Mouse (Mus musculus): ENCODE measurements at regions not wholly inside any gene's neighbourhood (a gene's known extent, or its start where the extent isn't known, plus 50 kb on each side); places are given as distances from the start of the nearest gene placed in this dataset.
A peak's percentile ranks its signal among the peaks of the same experiment; 100 is the strongest.

DNA sequence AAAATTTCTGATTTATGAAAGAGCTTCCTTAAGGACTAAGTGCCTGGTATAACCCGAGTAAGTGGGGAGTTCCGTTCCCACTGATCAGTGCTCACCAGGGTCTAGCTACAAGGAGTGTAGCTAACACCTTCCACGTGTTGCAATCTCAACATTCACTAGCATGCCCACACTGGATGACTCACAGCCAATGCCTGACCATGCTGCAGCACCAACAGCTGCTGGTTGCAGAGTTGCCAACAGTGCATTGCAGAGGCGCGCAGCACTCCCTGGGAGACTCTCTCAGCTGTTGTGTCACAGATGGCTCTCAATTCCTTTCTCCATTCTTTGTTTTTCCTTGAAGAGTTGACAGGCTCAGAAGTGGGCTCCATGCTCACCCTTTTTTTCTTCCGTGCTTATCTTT, 787.5 kb upstream of the Tenm3 start:
- peak in 1 of 2 experiments; percentile 19 for DNase-seq (ENCODE audit: low spot score in 2 of 2)

DNA sequence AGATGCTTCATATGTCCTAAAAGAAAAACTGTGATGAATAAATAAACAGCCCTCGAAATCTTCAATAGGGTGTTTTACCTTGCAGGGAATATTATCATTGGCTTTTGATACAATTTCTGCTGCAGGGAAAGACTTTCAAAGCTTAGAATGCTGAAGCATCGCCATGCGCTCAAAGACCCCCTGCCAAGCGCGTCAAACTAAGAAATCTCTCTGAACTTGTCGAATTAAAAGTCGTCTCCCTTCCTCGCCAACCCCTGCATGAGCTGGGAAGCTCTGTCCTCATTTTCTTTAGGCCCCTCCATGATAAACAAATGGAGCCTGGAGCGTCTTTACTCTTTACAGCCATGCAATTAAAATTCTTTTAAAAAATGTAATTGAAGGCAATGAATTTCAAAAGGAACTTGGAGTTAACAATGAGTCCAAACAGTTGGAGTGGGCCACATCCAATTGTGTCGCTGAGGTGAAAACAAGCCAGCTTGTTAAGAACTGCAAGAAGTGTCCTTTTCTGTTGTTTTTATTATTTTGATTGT, 784.3 kb upstream of the Tenm3 start:
- DNase-seq (ENCODE audit: low spot score in 2 of 2): no peak

DNA sequence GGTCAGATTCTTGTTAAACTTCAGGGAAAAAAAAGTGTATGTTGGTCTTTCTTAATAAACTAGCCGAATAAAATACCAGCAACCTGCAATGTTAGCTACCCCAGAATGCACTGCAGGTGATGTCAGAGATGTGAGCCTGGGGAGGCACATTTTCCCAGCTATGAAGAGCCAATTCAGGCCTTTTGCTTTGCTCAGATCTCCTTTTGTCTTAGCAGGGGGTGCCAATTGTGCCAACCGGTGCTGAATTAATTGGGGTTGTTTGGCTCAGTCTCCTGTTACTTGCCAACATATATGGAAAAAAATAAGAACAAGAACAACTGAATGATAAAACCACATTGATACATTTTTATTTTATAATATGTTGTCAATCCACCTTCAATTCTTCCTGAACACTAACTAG, 751.8 kb upstream of the Tenm3 start:
- no peak for DNase-seq (ENCODE audit: low spot score in 2 of 2)

DNA sequence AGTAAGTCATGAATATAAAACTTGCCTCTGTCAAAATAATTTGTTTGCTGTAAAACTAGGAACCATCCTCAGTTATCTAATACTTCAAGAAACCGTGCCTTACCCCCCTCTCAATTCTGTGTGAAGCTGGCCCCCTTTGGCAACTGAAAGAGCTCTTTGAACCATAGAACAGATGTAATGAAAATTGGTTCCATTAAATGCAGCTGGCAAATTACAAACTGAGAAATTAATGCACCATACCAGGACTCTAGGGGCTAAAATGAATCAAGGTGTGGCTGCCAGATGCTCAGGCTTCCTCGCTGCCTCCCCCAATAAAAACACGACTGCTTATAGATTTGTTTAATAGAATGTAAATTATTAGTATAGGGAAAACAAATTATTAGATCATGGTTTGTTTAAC, 723.7 kb upstream of the Tenm3 start:
- DNase-seq (ENCODE audit: low spot score in 2 of 2): no peak

DNA sequence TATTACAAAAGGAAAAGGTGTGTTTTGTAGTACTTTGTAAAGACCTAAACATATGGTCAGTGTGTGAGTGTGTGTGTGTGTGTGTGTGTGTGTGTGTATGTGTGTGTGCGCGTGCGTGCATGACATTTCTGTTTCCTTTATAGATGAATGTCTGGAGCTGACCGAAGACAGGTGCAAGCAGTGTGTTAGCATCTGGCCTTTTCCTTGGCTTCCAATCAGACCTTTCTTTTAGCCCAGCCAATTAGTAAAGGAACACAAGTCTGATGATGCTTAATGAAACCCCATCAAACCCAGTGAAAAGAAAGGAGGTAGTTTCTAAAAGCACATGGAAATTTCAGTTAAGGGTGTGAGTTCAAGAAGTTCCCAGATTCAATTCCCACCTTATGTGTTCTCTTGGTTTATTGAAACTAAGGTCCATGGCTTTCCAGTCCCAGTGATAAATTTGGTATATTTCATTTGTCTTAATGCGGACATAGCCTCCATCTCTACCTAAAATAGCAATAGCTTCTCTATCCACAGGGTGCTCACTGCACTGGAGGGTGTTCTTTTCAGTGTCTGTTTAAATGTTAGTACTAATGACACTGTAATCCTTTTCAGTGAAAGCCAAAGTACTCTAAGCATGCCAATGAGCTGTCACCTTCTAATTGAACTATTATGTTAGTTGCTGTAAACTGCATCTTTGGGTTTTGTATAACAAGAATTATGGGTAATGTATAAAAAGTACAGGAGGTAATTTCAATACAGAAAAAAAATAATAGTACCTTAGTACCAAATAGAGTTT, 719.9 kb upstream of the Tenm3 start:
- DNase-seq (ENCODE audit: low spot score in 2 of 2): no peak

DNA sequence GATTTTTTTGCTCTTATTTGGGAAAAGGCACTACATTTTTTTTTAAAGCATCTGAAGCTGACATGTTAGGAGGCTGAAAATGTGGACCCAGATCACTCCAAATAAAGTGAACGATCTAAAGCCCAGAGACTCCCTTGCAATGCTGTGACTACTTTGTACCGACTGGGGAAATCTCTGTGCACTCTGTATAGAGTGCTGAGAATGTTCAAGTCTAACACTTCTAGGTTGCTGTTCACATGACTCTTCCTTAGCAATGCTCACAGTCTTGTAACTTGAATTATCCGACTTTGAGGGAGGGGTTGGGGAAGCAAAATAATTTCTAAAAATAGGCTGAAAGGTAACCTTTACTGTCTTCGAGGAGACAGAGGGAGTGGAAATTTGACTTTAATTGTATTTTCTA, 719.2 kb upstream of the Tenm3 start:
- DNase-seq (ENCODE audit: low spot score in 2 of 2): no peak

DNA sequence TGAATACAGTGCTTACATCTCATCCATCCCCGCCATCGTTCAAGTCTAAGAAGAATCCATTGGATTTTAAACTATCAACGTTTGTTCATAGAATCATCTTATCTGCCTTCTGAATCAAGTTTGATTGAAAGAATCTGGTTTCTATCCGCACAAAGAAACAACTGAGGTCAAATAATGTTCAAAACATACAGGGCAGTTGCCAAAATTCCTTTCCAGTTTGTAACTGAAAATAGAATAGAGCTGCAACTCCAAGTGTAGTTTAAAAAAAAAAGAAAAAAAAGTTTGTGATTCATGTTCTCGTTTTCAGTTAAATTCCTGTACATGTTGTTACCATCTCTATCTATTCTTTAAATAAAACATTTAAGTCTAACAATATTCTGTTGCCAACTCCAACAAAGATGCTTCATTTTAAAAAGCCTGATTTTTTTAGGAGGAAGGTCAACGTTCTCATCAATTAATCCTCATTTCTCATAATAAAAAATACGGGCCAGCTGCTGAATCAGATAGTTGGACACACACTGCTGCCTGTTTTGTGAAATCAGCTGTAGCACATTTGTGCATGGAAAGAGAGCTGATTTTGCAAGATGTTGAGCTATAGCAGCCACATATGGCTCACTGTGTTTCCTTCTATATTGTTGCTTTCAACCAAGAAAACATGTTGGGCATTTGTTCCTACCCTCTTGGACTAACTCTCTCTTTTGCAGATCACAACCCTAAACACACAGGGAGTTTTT, 712.1 kb upstream of the Tenm3 start:
- no peak for DNase-seq (ENCODE audit: low spot score in 2 of 2)

DNA sequence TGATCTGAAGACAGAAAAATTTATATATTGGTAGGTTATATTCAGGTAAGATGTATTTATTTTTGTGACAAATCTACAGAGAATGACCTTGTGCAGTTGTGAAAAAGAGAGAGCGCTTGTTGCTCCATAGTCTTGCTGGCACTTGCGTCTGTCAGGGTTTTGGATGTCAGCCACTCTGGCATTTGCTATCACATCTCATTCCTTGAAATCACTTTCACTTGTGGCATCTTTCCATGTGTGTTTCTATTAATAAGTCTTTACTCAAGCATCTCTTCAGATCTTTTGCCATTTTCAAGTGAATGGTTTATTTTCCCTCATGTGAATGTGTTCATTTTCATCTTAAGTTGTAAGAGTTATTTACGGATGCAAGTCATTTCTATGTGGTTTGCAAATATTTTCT, 709.4 kb upstream of the Tenm3 start:
- DNase-seq (ENCODE audit: low spot score in 2 of 2): no peak

DNA sequence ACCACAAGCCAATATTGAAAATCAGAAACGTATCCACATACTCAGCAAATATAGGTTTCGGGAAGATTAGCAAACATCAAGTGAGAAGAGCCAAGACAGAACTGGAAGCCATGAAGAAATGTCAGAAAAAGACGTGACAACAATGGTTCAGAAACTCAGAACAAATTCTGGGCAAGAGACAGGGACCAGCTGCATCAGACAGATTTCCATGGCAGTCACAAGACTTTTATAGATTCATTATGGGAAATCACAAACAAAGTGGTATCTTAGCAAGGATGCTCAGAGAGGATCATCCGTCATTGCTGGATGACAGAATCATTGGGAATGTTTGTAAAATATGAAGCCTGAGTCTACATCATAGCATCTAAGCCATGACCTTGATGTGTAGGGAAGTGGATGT, 699.6 kb upstream of the Tenm3 start:
- no peak for DNase-seq (ENCODE audit: low spot score in 2 of 2)

DNA sequence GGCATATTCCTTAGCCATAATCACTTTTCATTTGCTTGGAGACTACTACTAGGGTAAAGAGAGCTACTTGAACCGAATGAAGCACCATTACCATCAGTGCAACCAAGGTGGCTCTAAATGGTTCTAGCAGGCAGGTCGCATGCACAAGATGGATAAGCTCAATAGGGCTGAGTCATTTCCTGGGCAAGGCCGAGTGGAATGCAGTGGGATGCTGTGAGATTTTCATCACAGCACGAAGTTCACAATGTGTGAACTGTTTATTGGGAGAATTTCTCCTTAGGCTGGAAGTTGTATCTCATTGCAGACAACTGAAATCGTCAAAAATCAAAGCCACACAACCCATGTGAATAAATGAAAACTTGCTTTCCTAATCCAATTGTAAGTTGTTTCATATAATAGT, 697.6 kb upstream of the Tenm3 start:
- no peak for DNase-seq (ENCODE audit: low spot score in 2 of 2)

DNA sequence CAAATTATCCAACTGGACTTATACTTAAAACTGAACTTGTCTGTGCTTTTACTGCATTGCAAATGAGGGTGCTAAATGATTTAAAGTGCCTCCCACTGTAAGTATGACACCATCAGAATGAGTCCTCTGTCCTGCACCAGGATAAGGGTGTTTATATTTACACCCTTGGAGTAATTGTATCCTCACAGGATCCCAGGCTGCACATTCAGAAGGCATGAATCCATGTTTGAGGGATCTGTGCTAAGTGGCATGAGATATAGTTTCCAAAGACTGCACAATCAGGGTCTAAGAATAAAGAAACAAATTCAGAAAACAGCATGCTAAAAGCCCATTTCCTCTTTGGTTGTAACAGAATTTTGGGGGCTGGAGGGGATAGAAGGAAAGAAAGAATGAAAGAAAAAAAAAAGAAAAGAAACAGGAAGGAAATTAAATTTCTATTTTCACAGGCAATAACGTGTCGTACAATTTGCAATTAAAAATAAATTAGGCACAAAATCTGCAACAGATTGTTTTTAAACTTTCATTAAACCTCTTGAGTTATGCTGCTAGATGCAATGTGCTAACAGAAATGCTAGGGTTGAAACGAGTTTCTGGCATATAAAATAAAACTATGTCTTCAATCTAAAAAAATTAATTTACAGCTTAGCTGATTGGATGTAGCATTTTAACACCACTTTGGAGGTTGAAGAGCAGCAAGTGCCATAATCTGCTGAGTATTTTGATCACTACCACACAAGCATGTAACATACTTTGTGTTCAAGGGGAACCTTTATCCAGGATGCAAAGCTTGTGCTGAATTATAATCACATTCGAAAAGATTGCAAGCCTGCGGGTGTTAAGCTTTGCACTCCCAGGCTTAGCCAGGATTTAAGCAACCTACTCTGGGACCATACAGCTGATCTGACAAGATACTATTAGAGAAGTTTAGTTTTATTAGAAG, 689.9 kb upstream of the Tenm3 start:
- DNase-seq (ENCODE audit: low spot score in 2 of 2): no peak

DNA sequence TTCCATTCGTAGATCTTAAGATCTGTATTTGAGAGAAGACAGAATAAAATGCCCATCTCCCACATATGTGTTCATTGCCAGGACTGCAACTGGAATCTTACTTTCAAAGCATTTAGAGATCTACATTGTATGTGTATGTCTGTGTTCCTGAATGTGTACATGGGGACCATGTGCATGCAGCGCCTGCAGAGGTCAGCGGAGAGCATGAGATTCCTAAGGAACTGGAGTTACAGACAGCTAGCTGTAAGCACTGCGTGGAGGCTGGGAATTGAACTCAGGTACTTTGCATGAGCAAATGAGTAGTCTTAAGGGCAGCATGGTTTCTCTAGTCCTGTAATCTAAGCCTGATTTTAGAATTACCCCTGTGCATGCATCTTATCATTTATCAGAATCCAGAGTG, 685.5 kb upstream of the Tenm3 start:
- DNase-seq (ENCODE audit: low spot score in 2 of 2): peak in 1 of 2 experiments; percentile 11

DNA sequence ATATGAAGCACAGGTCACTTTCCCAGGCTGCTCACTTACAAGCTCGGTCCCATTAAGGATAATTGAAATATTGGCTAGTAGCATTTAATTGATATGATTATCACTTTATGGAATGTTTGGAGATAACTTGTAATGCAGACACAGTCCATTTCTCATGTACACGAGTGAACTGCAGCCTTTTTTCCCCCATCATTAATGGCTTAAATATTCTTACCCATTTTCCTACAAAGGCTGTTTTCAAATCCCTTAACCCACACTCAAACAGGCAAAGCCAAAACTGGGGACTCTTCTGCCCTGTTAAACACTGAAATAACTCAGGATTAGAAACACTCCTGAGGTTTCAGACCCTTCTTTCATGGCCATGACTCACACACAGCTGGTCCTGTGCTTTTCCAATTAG, 649.2 kb upstream of the Tenm3 start:
- no peak for DNase-seq (ENCODE audit: low spot score in 2 of 2)

DNA sequence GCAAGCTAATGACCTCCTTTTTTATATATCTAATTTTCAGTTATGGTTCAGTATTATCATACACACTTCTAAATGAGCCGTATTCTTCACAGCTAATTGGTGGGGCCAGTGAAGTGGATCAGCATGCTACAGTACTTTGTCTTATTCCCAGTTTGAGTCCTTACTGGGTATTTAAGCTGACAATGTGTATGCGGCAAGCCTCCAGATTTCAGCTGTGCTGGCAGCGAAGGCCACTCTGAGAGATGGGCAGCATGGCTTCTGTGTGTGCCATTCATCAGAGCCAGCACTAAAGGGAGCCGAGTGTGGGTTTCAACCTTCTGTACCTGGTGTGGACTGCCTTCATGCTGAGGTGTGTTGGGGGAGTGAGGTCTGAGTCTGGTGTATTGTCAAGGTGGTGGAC, 641.5 kb upstream of the Tenm3 start:
- no peak for DNase-seq (ENCODE audit: low spot score in 2 of 2)

DNA sequence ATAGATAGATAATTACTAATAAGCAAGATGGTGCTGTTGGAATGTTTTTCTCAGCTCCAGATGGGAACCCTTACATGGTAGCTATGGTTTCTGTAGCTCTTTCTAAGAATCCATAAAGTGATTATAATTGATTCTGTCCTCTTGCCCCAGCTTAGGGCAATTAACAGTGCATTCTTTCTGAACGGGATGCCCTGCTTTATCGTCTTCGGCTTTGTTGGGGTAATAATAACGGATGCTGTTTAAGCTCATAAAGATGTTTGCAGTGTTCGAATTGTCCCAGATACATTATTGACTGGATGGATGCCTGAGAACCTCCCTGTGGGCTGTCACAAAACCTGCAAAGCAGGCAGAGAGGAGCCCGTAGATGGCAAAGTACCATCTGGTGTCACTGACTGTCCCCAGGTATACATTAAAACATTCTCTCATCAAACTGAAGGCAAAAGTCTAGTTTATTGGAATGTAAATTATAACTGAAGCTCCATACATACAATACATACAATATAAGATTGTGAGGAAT, 637.8 kb upstream of the Tenm3 start:
- DNase-seq (ENCODE audit: low spot score in 2 of 2): no peak

DNA sequence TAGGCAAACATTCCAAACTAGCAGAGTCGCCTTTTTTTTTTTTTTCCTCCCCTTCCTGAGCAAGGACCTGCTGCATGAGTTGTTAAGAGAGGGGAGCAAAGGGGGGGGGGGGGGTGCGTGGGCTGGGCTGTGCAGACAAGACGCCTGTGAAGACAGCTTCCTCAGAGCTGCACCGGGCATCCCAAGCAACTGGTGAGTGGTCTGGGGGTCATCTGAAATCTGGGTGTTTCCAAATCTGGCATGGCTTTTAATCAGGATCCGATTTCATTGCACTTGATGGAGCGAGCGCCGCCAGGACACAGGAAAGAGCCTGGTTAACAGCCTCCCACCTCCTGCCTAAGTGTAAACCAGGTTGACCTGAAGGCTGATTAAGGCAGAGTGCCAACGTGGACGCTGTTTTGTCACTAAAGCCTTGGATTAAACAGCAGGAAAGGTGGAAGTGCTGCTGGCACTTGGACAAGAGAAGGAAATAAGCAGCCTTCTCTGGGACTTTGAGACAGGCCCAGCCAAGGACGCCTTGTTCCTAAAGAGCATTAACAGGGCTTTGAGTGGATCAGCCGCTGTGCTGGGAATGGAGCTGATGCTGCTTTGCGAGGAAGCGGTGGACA, 622.3 kb upstream of the Tenm3 start:
- DNase-seq (ENCODE audit: low spot score in 2 of 2): peak in 1 of 2 experiments; percentile 17

DNA sequence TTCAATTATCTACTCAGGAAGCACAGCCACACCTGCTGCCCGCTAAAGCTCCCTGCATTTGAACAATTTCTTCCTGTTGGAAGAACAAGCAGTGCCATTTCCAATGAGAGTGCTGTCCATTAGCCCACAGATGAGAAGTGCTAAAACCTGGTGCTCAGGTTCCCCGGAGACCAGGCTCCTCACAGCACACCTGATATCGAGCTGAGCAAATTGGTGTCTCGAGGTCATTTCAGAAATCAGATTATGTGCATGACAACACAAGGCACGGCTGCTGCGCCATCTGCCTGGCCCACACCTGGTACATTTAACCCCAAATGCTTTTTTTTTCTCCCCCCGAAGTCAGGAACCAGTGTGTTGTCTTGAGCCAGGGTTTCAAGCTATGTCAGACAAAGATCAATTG, 621.3 kb upstream of the Tenm3 start:
- no peak for DNase-seq (ENCODE audit: low spot score in 2 of 2)

DNA sequence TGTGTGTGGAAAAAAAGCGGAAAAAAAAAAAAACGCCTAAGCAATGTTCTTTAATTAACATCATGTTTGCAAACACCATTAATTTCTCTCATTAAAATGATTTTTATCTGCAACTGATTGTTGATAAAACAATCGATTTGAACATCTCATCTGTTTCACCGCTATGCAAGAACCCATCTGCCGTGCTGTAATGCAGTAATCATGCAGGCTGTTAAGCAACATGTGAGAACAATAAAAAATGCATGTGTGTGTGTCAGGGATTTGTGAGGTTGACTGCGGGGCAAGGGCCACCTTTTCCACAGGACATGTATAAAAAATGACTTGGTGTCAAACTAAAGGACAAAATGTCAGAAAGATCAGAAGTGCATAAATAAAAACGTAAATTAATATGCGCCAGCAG, 618.9 kb upstream of the Tenm3 start:
- DNase-seq (ENCODE audit: low spot score in 2 of 2): no peak

DNA sequence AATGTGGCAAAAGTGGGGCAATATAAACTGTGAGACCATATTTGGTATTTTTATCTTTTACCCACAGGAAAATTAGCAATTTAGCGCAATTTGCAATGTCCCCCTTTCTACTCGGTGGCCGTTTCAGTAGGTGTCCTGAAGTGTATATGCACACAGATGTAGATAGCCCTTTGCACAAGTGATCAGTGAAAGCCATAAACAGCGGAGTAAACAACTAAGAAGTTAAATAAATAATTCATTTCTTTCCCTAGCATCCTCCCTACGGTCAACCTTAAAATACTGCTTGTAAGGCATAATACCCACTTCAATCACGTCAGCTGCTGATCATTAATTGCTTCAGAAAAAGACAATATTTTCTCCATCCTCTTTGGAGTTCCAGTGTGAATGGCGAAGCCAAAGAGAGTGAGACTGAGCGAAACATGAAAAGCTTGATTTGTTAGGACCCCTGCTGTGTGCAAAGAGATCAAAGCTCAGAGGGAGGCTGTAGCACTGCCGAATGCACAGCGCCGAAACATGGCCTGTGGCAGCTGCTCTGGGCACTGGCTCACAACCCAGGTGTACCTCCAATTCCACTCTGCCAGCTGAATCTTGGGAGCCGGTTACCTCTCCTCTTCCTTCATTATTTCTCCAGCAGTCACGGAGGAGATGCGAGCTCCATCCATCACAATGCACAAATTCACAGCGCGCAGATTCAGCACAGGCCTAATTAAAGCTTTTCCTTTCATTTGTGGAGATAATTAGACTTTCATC, 618.1 kb upstream of the Tenm3 start:
- no peak for DNase-seq (ENCODE audit: low spot score in 2 of 2)

DNA sequence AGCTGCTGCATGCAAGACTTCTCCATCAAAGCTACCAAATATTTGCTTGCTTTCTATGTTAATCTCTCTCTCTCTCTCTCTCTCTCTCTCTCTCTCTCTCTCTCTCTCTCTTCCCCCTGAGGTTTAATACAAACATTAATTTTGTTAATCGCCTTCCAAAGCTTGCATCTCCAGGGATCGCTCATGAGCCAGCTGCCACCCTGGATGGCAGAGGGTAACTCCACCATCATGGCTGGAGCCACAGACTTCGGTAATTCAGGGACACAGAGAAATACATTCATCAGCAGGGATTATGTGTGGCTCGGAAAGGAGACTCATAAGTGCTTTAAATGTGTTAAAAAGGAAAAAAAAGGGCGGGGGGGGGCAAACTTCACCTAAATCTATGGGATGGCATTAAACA, 601.7 kb upstream of the Tenm3 start:
- DNase-seq (ENCODE audit: low spot score in 2 of 2): no peak
